Mouse (Mus musculus) bone marrow, adult 2 months (tissue): Measurements from ENCODE around the gene Sh2d5.

Source experiments
- CTCF ChIP-seq: fragments of 200-500 bp; IDR thresholded peaks from 2 replicates; pipeline ENCODE4 v1.5.1; 2011; ENCODE audit warnings: low read length, control low read depth; ENCODE audit not compliant: control insufficient read depth, insufficient read depth
- POLR2A ChIP-seq: fragments of 200-500 bp; IDR thresholded peaks from 2 replicates; pipeline ENCODE4 v1.6.1; 2011; ENCODE audit warnings: low read depth, mild to moderate bottlenecking, control low read depth, low read length, borderline replicate concordance; ENCODE audit not compliant: control insufficient read depth

DNA sequence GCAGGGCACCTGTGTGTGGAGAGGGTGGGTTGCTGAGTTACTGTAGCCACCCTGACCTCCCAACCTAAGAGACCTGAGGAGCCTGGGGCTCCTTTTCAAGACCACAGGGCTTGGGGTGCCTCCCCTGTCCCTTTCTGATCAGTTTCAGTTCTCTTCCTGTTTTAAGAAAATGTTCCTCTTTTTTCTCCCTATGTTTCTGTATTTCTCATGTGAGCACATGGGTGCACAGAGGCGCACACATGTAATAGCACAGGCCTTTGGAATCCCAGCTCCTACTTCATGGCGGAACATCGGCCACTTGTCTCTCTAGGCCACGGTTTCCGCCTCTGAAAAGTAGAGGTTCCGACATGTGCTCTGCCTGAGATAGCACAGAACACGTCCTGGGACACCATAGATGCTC, 38.5 kb downstream of the Sh2d5 start:
- TF ChIP-seq CTCF, result no peak
- no peak for TF ChIP-seq POLR2A
